Mouse (Mus musculus): Measurements from ENCODE around the gene Vmn1r9. TPM values are rescaled to one million over a fixed set of nuclear protein-coding genes. Genes with fewer than 3 reads are reported as not detected.
"Not testable (repeated sequence)": the region's sequence is repeated elsewhere in the genome, so short reads cannot be mapped to it uniquely, and the experiment has no call there.

Vmn1r9 gene
- total RNA-seq (2021): not detected
- long read RNA-seq, experiment 1: 0 reads
- long read RNA-seq, experiment 2: 0 reads

- intact Hi-C loops (cut with DNase I): loop anchor here (5.0 kb wide), 1 partner anchor 259 kb away; no protein-coding TSS in a partner anchor
- no peak for DNase-seq
These were observed at the start of gene Vmn1r9 for GRCm38 (mm10) chr6:57066487-57066886. Gene Vmn1r9 (plus strand): TSS chr6:57066787.

- intact Hi-C loops (cut with DNase I); DNase-seq: not testable (repeated sequence)
These were observed 41.4 kb upstream of the Vmn1r9 start, which contains the start of gene Vmn1r7 for GRCm38 (mm10) chr6:57025224-57025623. Gene Vmn1r7 (minus strand): TSS chr6:57025324.

- intact Hi-C loops (cut with DNase I): no loop called here
- DNase-seq: no peak
These were observed 34.6 kb upstream of the Vmn1r9 start, which contains the start of gene Vmn1r8 for GRCm38 (mm10) chr6:57031984-57032383. Gene Vmn1r8 (plus strand): TSS chr6:57032284.

GRCm38 (mm10) chr6:57034674-57035073 is 31.9 kb upstream of the Vmn1r9 start:
- DNase-seq: no peak
- intact Hi-C loops (cut with DNase I): no loop called here

- intact Hi-C loops (cut with DNase I): no loop called here
These were observed 2.9 kb upstream of the Vmn1r9 start for GRCm38 (mm10) chr6:57063730-57064129.

GRCm38 (mm10) chr6:57106358-57106757 is 39.8 kb downstream of the Vmn1r9 start:
- DNase-seq: no peak
- intact Hi-C loops (cut with DNase I): no loop called here

More at GRCm38 (mm10) chr6:57063730-57064129, 2.9 kb upstream of the Vmn1r9 start:
- DNase-seq: peak in 1 of 2 experiments; percentile 8

- no peak for DNase-seq
- intact Hi-C loops (cut with DNase I): no loop called here
These were observed 42.6 kb downstream of the Vmn1r9 start, which contains the start of gene Vmn1r10 for GRCm38 (mm10) chr6:57109154-57109553. Gene Vmn1r10 (plus strand): TSS chr6:57109454.

Other genes with a start within 250 kb of the Vmn1r9 start
- gene Fkbp9, start 234.7 kb upstream of the Vmn1r9 start, total RNA-seq (2021): 10 to 100 TPM; 92.1 to 95.0 TPM
- 10 to 100 TPM; 69.8 to 74.9 TPM for gene Nt5c3, start 142.9 kb upstream of the Vmn1r9 start, total RNA-seq (2021)
- gene Vmn1r4, start 142.8 kb upstream of the Vmn1r9 start, total RNA-seq (2021): under 1 TPM; 0.10 to 0.12 TPM
- gene Vmn1r5, start 96.5 kb upstream of the Vmn1r9 start, total RNA-seq (2021): not detected
- gene Vmn1r6, start 69.5 kb upstream of the Vmn1r9 start, total RNA-seq (2021): not detected
- not detected for gene Vmn1r7, start 41.5 kb upstream of the Vmn1r9 start, total RNA-seq (2021)
- gene Vmn1r8, start 34.5 kb upstream of the Vmn1r9 start, total RNA-seq (2021): not detected
- gene Vmn1r10, start 42.7 kb downstream of the Vmn1r9 start, total RNA-seq (2021): not detected
- not detected for gene Vmn1r11, start 66.7 kb downstream of the Vmn1r9 start, total RNA-seq (2021)
- gene Vmn1r12, start 90.1 kb downstream of the Vmn1r9 start, total RNA-seq (2021): not detected
- gene Vmn1r13, start 136.5 kb downstream of the Vmn1r9 start, total RNA-seq (2021): not detected
- not detected for gene Vmn1r14, start 164.9 kb downstream of the Vmn1r9 start, total RNA-seq (2021)
- gene Vmn1r15, start 191.2 kb downstream of the Vmn1r9 start, total RNA-seq (2021): not detected